Mouse (Mus musculus) limb, embryonic 10.5 days (tissue): ENCODE data around the gene Tac2. TPM values are rescaled to one million over a fixed set of nuclear protein-coding genes. Genes with fewer than 3 reads are reported as not detected.
"Not testable (repeated sequence)": the region's sequence is repeated elsewhere in the genome, so short reads cannot be mapped to it uniquely, and the experiment has no call there.

ENCODE experiments used
- DNase-seq: peaks from one replicate; pipeline ENCODE4 v3.0.0-alpha.2; 2017; ENCODE audit warnings: low spot score
- H3K27ac ChIP-seq: fragments of 300-500 bp; sonication (generic); 2 replicates; pipeline ENCODE4 v1.5.1; 2016; ENCODE audit warnings: mild to moderate bottlenecking
- H3K27me3 ChIP-seq: fragments of 300-500 bp; sonication (generic); 2 replicates; pipeline ENCODE4 v1.6.1; 2016; ENCODE audit warnings: low read depth, mild to moderate bottlenecking; ENCODE audit not compliant: poor library complexity, severe bottlenecking
- H3K36me3 ChIP-seq: fragments of 300-500 bp; sonication (generic); 2 replicates; pipeline ENCODE4 v1.6.1; 2016; ENCODE audit warnings: mild to moderate bottlenecking, moderate library complexity
- H3K4me1 ChIP-seq: fragments of 300-500 bp; sonication (generic); 2 replicates; pipeline ENCODE4 v1.6.1; 2016
- H3K4me3 ChIP-seq: fragments of 300-500 bp; sonication (generic); 2 replicates; pipeline ENCODE4 v1.5.1; 2016; ENCODE audit warnings: mild to moderate bottlenecking, moderate library complexity
- H3K9me3 ChIP-seq: fragments of 300-500 bp; sonication (generic); replicated peaks from 2 replicates; pipeline ENCODE4 v1.6.1; 2016; ENCODE audit warnings: mild to moderate bottlenecking
- WGBS: fragments of 180-500 bp; shearing (Covaris S2); methylation state at CpG from one replicate; pipeline ENCODE4 v1.1.7; 2016; 5-methylcytosine and 5-hydroxymethylcytosine counted together
- polyA plus RNA-seq: library from polyadenylated mRNA; unstranded; fragments of >200 nt; fragmentation: Nextera tagmentation; extraction: Ambion mirVana; gene quantifications from 2 replicates; pipeline ENCODE4 v1.2.1, GENCODE M21; 2016

Gene Tac2
- polyA plus RNA-seq, 1 experiment from 2014 or later, result 2.1 TPM

DNA sequence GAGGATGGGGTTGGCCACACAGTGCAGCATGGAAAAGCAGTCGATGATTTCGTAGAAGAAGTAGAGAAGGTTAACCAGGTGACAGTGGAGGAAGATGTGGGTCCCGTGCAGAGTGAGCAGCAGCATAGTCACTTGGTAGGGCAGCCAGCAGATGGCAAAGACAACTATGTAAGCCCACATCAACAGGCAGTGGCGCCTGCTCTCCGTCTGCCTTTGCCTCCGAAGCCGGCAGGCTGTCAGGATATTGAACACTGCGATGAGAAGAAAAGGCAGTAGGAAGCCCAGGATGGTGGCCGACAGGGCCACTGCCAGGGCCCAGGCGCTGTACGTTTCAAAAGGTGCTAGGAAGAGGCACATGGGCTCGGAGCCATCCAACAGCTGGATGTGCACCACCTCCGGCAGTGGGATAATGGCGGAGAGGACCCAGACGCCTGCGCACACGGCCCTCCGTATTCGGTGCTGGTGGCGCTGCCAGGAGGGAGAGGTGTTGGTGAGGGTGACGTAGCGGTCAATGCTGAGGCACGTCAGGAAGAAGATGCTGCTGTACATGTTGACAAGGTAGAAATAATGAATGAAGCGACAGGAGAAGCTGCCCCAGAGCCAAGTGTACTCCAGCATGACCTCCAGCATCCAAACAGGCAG, 26.0 kb downstream of the Tac2 start:
- 51% methylated on average over 24 of the region's 24 CpGs for WGBS
- H3K4me1 ChIP-seq, result peaks cover 28% of the 10 kb centered on the region
- peak overlapping the region; percentile 24 for H3K4me3 ChIP-seq
- no peaks in the 10 kb centered on the region for H3K27me3 ChIP-seq
- H3K36me3 ChIP-seq, result peaks cover 36% of the 10 kb centered on the region
- no peaks in the 10 kb centered on the region for H3K9me3 ChIP-seq
- DNase-seq, result no peak
- peak overlapping the region; percentile 25; the same call in 1 of the 2 replicates for H3K27ac ChIP-seq

- Histone ChIP-seq H3K4me3 (peak within 1 kb of the TSS; percentile 24), H3K27ac (no peak within 1 kb of the TSS), H3K4me1 (peaks cover 33% of the 10 kb centered on the region), H3K27me3 (no peaks in the 10 kb centered on the region), H3K9me3 (no peaks in the 10 kb centered on the region), H3K36me3 (peaks cover 23% of the 10 kb centered on the region)
- DNase-seq, result no peak
- WGBS, result 43% methylated on average over 8 of the region's 8 CpGs
Observed at GRCm38 (mm10) chr10:127751548-127751947, 27.3 kb downstream of the Tac2 start, which contains the start of gene Gpr182. Gpr182 (minus strand) TSS chr10:127751732.

- Histone ChIP-seq H3K27me3 (no peaks in the 10 kb centered on the region), H3K27ac (no peak overlapping the region), H3K36me3 (no peaks in the 10 kb centered on the region), H3K4me3 (no peak overlapping the region), H3K4me1 (peaks cover 14% of the 10 kb centered on the region), H3K9me3 (no peaks in the 10 kb centered on the region)
- no peak for DNase-seq
- WGBS, result 82% methylated on average over 6 of the region's 6 CpGs
Observed at GRCm38 (mm10) chr10:127754566-127755166, 30.4 kb downstream of the Tac2 start.

DNA sequence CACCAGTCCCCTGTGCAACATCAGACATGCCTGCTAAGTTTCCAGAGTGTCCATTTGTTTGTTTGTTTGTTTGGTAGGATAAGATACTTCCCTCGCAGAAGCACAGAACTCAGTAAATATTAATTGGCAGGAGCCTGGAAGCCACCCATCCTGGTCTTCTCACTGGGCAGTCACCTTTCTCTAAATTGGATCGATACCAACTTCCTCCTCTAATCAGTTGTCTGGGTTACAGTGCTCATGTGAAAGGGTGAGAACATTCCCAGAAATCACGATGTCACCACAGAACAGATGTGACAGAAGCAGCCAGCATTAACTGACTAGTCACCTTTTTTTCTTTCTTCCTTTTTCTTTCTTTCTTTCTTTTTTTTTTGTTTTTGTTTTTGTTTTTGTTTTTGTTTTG, 31.0 kb downstream of the Tac2 start:
- Histone ChIP-seq H3K27ac (no peak overlapping the region), H3K9me3 (no peaks in the 10 kb centered on the region), H3K4me3 (no peak overlapping the region), H3K27me3 (no peaks in the 10 kb centered on the region), H3K4me1 (peaks cover 9% of the 10 kb centered on the region), H3K36me3 (no peaks in the 10 kb centered on the region)
- no peak for DNase-seq
- WGBS, result 75% methylated on average over 3 of the region's 3 CpGs

DNA sequence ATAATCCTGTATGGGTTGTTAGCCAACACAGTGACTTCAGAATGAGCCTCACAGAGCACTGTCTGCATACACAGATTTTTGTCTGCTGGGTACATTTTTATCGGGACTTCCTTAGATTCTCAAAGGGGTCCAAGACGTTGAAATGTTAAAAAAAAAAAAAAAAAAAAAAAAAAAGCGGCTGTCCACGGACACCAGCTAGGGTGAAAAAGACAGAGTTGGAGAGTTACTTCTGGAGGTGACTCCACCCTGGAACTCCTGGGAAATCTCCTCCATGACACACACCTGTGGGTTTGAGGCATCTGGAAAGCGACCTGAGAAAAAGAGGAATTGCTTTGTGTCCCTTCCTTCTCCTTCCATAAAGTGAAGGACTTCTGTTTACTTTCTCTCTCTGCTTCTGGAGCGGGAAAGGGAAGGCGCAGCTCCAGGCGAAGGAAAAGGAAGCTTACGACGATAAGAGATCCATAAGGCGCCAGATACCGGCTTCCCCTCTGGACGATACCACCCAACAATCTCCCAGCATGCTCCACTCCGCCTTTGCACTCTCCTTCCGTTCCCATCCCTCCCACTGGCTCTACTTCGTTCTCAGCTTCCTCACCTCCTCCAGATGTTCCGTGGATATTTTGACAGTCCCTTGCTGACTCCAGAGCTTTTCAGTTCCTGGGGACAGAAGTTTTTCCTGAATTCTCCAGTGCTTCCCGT, 31.6 kb downstream of the Tac2 start:
- Histone ChIP-seq H3K9me3 (no peaks in the 10 kb centered on the region), H3K4me3 (peak overlapping the region; percentile 23; the same call in 1 of the 2 replicates), H3K27ac (no peak overlapping the region), H3K4me1 (0 out of 2 replicates have a peak, but pooled peaks cover 5% of the 10 kb centered on the region), H3K27me3 (no peaks in the 10 kb centered on the region), H3K36me3 (no peaks in the 10 kb centered on the region)
- WGBS, result 43% methylated on average over 18 of the region's 18 CpGs
- no peak for DNase-seq

DNA sequence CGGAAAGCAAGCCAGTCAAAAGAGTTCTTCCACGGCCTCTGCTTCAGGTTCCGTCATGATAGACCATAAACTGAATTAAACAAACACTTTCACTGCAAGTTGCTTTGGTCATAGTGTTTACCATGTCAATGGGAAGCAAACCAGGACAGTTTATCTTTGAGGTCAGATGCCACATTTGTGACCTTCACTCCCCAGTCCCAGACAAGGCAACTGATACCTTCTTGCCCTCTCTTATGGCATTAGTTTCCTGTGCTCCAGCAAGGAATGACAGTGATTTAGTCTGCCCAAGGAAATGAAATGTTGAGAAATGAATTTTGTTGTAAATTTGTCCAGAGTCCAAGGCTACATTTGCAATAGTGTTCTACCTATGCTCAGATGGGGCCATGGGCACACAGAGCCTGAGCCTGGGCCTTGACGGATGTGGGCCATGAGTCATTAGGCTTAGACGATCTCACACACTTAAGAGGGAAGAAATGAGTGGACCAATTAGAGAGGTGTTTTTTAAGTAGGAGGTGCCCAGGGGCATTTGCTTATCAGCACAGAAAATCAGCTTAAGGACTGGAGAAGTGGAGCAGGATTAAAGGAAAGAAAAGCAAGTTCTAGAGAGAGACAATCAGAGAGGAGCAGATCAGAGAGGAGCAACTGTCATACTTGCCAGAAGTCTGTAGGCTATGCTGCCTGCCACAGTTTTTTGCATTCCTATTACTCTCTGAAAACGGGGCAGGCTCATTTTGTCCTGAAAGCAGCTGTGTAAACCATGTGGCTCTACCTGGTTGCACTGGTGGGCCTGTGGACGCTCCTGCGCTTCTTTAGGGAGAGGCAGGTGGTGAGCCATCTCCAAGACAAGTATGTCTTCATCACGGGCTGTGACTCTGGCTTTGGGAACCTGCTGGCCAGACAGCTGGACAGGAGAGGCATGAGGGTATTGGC, 35.2 kb downstream of the Tac2 start, which contains the start of the genes Rdh1 and Rdh16f1:
Rdh1 (plus strand) TSS at position 541 of the 930 bp plus-strand sequence.
Rdh16f1 (plus strand) TSS at position 607 of the 930 bp plus-strand sequence.
- no peak for DNase-seq
- WGBS, result 66% methylated on average over 9 of the region's 9 CpGs

GRCm38 (mm10) chr10:127762926-127763325, 38.6 kb downstream of the Tac2 start:
- H3K9me3 ChIP-seq, H3K27me3 ChIP-seq, DNase-seq, H3K27ac ChIP-seq, H3K4me3 ChIP-seq, H3K36me3 ChIP-seq, H3K4me1 ChIP-seq: not testable (repeated sequence)
- WGBS, result 90% methylated on average over 10 of the region's 10 CpGs

More for the DNA sequence above, 35.2 kb downstream of the Tac2 start, which contains the start of the genes Rdh1 and Rdh16f1:
- Histone ChIP-seq H3K27ac (no peak within 1 kb of the TSS), H3K4me1 (0 out of 2 replicates have a peak, but pooled peaks cover 5% of the 10 kb centered on the region), H3K36me3 (no peaks in the 10 kb centered on the region), H3K4me3 (no peak within 1 kb of the TSS), H3K9me3 (no peaks in the 10 kb centered on the region), H3K27me3 (no peaks in the 10 kb centered on the region)

GRCm38 (mm10) chr10:127763914-127764680, 39.8 kb downstream of the Tac2 start:
- H3K27me3 ChIP-seq, result no peaks in the 10 kb centered on the region
- H3K4me1 ChIP-seq, result no peaks in the 10 kb centered on the region
- H3K36me3 ChIP-seq, result no peaks in the 10 kb centered on the region
- no peak overlapping the region for H3K4me3 ChIP-seq
- no peak overlapping the region for H3K27ac ChIP-seq
- WGBS, result 70% methylated on average over 12 of the region's 12 CpGs
- H3K9me3 ChIP-seq, result no peaks in the 10 kb centered on the region
- no peak for DNase-seq

DNA sequence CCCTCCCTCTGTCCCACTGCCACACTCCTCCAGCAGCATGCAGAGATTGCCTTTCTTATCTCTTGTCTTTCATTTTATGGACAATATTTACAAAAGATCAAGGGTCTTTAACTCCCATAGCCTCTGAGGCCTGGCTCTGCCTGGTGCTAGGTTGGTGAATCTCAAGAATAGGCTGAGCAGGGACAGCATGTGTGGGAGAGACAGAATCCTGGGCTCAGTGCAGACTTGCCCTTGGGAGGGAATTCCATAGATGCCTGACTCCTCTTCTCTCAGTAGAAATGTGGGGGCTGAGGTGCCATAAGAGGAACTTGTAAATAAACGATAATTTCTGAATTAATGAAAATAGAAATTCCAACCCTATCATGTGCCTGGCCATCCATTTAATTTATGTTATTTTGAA, 42.3 kb downstream of the Tac2 start:
- Histone ChIP-seq H3K27ac (no peak overlapping the region), H3K27me3 (no peaks in the 10 kb centered on the region), H3K4me3 (no peak overlapping the region), H3K4me1 (no peaks in the 10 kb centered on the region), H3K9me3 (no peaks in the 10 kb centered on the region), H3K36me3 (no peaks in the 10 kb centered on the region)
- 78% methylated on average over 1 of the region's 1 CpGs for WGBS
- DNase-seq, result no peak

GRCm38 (mm10) chr10:127776011-127776410, 51.7 kb downstream of the Tac2 start, which contains the start of gene Rdh9:
Rdh9 (plus strand) TSS chr10:127776386.
- Histone ChIP-seq H3K4me1 (no peaks in the 10 kb centered on the region), H3K27ac (no peak within 1 kb of the TSS), H3K36me3 (no peaks in the 10 kb centered on the region), H3K27me3 (no peaks in the 10 kb centered on the region), H3K4me3 (no peak within 1 kb of the TSS), H3K9me3 (no peaks in the 10 kb centered on the region)
- 84% methylated on average over 2 of the region's 2 CpGs for WGBS
- DNase-seq, result no peak
